Mouse (Mus musculus) spleen, postnatal 36 days (tissue): ENCODE measurements at regions not wholly inside any gene's neighbourhood (a gene's known extent, or its start where the extent isn't known, plus 50 kb on each side); places are given as distances from the start of the nearest gene placed in this dataset.

Experiments
- DNase-seq, 2 experiments: peaks; one replicate each; pipeline ENCODE4 v3.0.0; 2022; ENCODE audit warnings: low spot score in 2 of 2, mixed read lengths in 1 of 2

GRCm38 (mm10) chr4:69753086-69753485 is 657.2 kb downstream of the Cdk5rap2 start:
- DNase-seq: no peak

GRCm38 (mm10) chr4:69739833-69740510 is 670.3 kb downstream of the Cdk5rap2 start:
- DNase-seq: no peak
